ENCODE assay signal across 21 mouse cellular contexts in the genomic region with DNA sequence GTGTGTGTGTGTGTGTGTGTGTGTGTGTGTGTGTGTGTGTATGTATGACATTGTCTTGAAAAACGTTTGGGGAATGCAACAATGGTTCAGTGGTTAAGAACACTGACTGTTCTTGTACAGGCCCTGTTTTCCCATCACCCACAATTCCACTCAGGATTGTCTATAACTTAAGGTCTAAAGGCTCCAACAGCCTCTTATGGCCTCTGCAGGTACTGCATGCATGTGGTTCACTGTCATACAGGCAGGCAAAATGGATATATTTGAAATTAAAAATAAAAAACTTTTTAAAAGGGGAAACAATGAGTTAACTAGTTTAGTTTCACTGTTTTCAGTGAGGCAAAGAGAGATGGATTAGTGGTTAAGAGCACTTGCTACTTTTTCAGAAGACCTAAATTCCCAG. TPM values are rescaled to one million over a fixed set of nuclear protein-coding genes. Genes with fewer than 3 reads are reported as not detected.
A peak's percentile ranks its signal among the peaks of the same experiment; 100 is the strongest.
DNase-seq lines count a peak whose midpoint lies in the region; ATAC-seq and TF ChIP-seq lines count a peak whose summit lies in the region.
"Had no signal": no experiment of that assay in that cellular context is flagged by ENCODE, and none has a peak within 500 bp of the region (broad histone marks: within the 10 kb centered on the region; RNA-seq: fewer than 3 reads in every experiment).

No protein-coding gene starts in this region.

- WGBS in kidney, postnatal 0 days: 38% methylated on average over 1 of the region's 1 CpGs
- WGBS in lung, postnatal 0 days: 22% methylated on average over 1 of the region's 1 CpGs
- WGBS in lung, adult 2 months: 20% methylated on average over 1 of the region's 1 CpGs
- 29% methylated on average over 1 of the region's 1 CpGs for WGBS in stomach, postnatal 0 days

- no peak for TF ChIP-seq POLR2A in lung, adult 2 months (IDR thresholded peaks at IDR 0.05; ENCODE audit: borderline replicate concordance, extremely low read depth, low read depth, low read length)

- no peaks in the 10 kb centered on the region for H3K9me3 ChIP-seq in kidney, postnatal 0 days (replicated peaks; ENCODE audit: low read length)
- no peaks in the 10 kb centered on the region for H3K9me3 ChIP-seq in lung, postnatal 0 days (ENCODE audit: low read length)
- no peaks in the 10 kb centered on the region for H3K9me3 ChIP-seq in stomach, postnatal 0 days (ENCODE audit: control insufficient read depth, low read length)
- H3K9me3 ChIP-seq: forebrain, embryonic 15.5 days; midbrain, embryonic 12.5 days; neural tube, embryonic 12.5 days had no signal

- no peak for TF ChIP-seq EP300 in lung, postnatal 0 days (IDR thresholded peaks at IDR 0.05)
- no peak for TF ChIP-seq EP300 in stomach, postnatal 0 days (optimal IDR thresholded peaks at IDR 0.05)

- no peaks in the 10 kb centered on the region for H3K36me3 ChIP-seq in kidney, postnatal 0 days (ENCODE audit: insufficient read depth, low read length)
- no peaks in the 10 kb centered on the region for H3K36me3 ChIP-seq in lung, postnatal 0 days (ENCODE audit: insufficient read depth, low read length)
- no peaks in the 10 kb centered on the region for H3K36me3 ChIP-seq in stomach, postnatal 0 days (ENCODE audit: control insufficient read depth, insufficient read depth, low read length)
- H3K36me3 ChIP-seq: forebrain, embryonic 15.5 days; midbrain, embryonic 12.5 days; neural tube, embryonic 12.5 days had no signal

- H3K4me1 ChIP-seq in kidney, postnatal 0 days (replicated peaks; ENCODE audit: insufficient read depth, low read length): no peaks in the 10 kb centered on the region
- no peaks in the 10 kb centered on the region for H3K4me1 ChIP-seq in lung, postnatal 0 days (ENCODE audit: insufficient read depth, low read depth, low read length)
- no peaks in the 10 kb centered on the region for H3K4me1 ChIP-seq in lung, adult 2 months (ENCODE audit: control insufficient read depth, insufficient read depth, low read length)
- no peaks in the 10 kb centered on the region for H3K4me1 ChIP-seq in stomach, postnatal 0 days (replicated peaks; ENCODE audit: control insufficient read depth, insufficient read depth)
- H3K4me1 ChIP-seq: forebrain, embryonic 15.5 days; neural tube, embryonic 12.5 days had no signal

- no peak for DNase-seq in kidney, postnatal 0 days (ENCODE audit: low spot score)
- no peak for DNase-seq in kidney, postnatal 25 days
- no peak for DNase-seq in lung, postnatal 0 days (ENCODE audit: low spot score)
- no peak for DNase-seq in lung, adult 2 months
- DNase-seq in NIH3T3 (ENCODE audit: low read depth): peak; percentile 11
- no peak for DNase-seq in stomach, postnatal 0 days (ENCODE audit: low spot score)
- DNase-seq: adrenal gland, postnatal 10 days; cerebellum, adult 11-12 months; cerebellum, postnatal 14 days; embryo, embryonic 11 days; heart, postnatal 4 days; kidney, adult 11 months; lung, postnatal 4 days; right cerebral cortex, postnatal 14 days; spleen, adult 18-20 months; thymus, postnatal 36 days had no signal

- no peak overlapping the region for H3K4me2 ChIP-seq in kidney, postnatal 0 days (ENCODE audit: low read length)
- no peak overlapping the region for H3K4me2 ChIP-seq in lung, postnatal 0 days (replicated peaks; ENCODE audit: low read depth, low read length)
- H3K4me2 ChIP-seq in stomach, postnatal 0 days (replicated peaks; ENCODE audit: low read depth): no peak overlapping the region
- H3K4me2 ChIP-seq: forebrain, embryonic 15.5 days; midbrain, embryonic 12.5 days; neural tube, embryonic 12.5 days had no signal

- ATAC-seq in kidney, postnatal 0 days (replicated peaks; ENCODE audit: low FRiP score, low read depth): no peak
- ATAC-seq in lung, postnatal 0 days: no peak
- ATAC-seq in stomach, postnatal 0 days (ENCODE audit: low FRiP score, low TSS enrichment): no peak
- no peak for ATAC-seq in frontal cortex, adult (ENCODE audit: low TSS enrichment)
- ATAC-seq: forebrain, embryonic 15.5 days; hindbrain, embryonic 16.5 days had no signal

- H3K9ac ChIP-seq in kidney, postnatal 0 days (ENCODE audit: low read depth, low read length): no peak overlapping the region
- no peak overlapping the region for H3K9ac ChIP-seq in lung, postnatal 0 days (replicated peaks; ENCODE audit: low read depth)
- no peak overlapping the region for H3K9ac ChIP-seq in stomach, postnatal 0 days (ENCODE audit: low read length)
- H3K9ac ChIP-seq: forebrain, embryonic 15.5 days; midbrain, embryonic 12.5 days; neural tube, embryonic 12.5 days had no signal

- H3K4me3 ChIP-seq in kidney, postnatal 0 days (replicated peaks; ENCODE audit: low read depth, low read length): no peak overlapping the region
- no peak overlapping the region for H3K4me3 ChIP-seq in lung, postnatal 0 days (ENCODE audit: low read depth, low read length)
- no peak overlapping the region for H3K4me3 ChIP-seq in lung, adult 2 months (replicated peaks; ENCODE audit: extremely low read depth, low read depth, low read length)
- no peak overlapping the region for H3K4me3 ChIP-seq in stomach, postnatal 0 days (ENCODE audit: low read depth, low read length)
- H3K4me3 ChIP-seq: forebrain, embryonic 15.5 days; midbrain, embryonic 12.5 days; neural tube, embryonic 12.5 days had no signal

- H3K27ac ChIP-seq in kidney, postnatal 0 days: no peak overlapping the region
- no peak overlapping the region for H3K27ac ChIP-seq in lung, postnatal 0 days (ENCODE audit: low read length)
- H3K27ac ChIP-seq in stomach, postnatal 0 days (replicated peaks): no peak overlapping the region
- H3K27ac ChIP-seq: forebrain, embryonic 15.5 days; midbrain, embryonic 12.5 days; neural tube, embryonic 12.5 days had no signal

- no peaks in the 10 kb centered on the region for H3K27me3 ChIP-seq in kidney, postnatal 0 days (ENCODE audit: insufficient read depth, low read length)
- H3K27me3 ChIP-seq in lung, postnatal 0 days (replicated peaks; ENCODE audit: insufficient read depth, low read length): no peaks in the 10 kb centered on the region
- no peaks in the 10 kb centered on the region for H3K27me3 ChIP-seq in stomach, postnatal 0 days (ENCODE audit: control insufficient read depth, insufficient read depth, low read length)
- H3K27me3 ChIP-seq: forebrain, embryonic 15.5 days; midbrain, embryonic 12.5 days; neural tube, embryonic 12.5 days had no signal

- TF ChIP-seq CTCF in kidney, postnatal 0 days (IDR thresholded peaks at IDR 0.05; ENCODE audit: low read depth): peak; percentile 13; the same call in 1 of the 2 replicates
- TF ChIP-seq CTCF in lung, postnatal 0 days (IDR thresholded peaks at IDR 0.05): peak; percentile 39
- TF ChIP-seq CTCF in lung, adult 2 months (IDR thresholded peaks at IDR 0.05; ENCODE audit: insufficient read depth, low read length): no peak
- peak; percentile 56 for TF ChIP-seq CTCF in stomach, postnatal 0 days (IDR thresholded peaks at IDR 0.05; ENCODE audit: low read depth)

RNA-seq across cellular contexts. Expression of gene Top2b, which starts 39.8 kb away (rescaled TPM):
- 41.4 and 42.3 TPM in 2 replicates for polyA plus RNA-seq in kidney, postnatal 0 days (2015; fragmentation: Nextera tagmentation; extraction: Ambion mirVana)
- polyA plus RNA-seq in lung, postnatal 0 days (2015; fragmentation: Nextera tagmentation; extraction: Ambion mirVana): 26.3 and 29.5 TPM in 2 replicates
- 8.1 and 14.9 TPM in 2 replicates for polyA plus RNA-seq in lung, adult 2 months (2012; rRNA removed)
- polyA plus RNA-seq in stomach, postnatal 0 days (2015; fragmentation: Nextera tagmentation; extraction: Ambion mirVana): 18.6 and 21.3 TPM in 2 replicates
